Mouse (Mus musculus): Measurements from ENCODE around the gene Ftsj3. TPM values are rescaled to one million over a fixed set of nuclear protein-coding genes. Genes with fewer than 3 reads are reported as not detected.

Gene Ftsj3
- polyA plus RNA-seq, 1 experiment from 2014 or later, result 37.4 TPM

- peak within 1 kb of the TSS; percentile 24 for H3K4me3 ChIP-seq
- WGBS, result 9% methylated on average over 25 of the region's 25 CpGs
- peak; percentile 62 for ATAC-seq (ENCODE audit: low FRiP score)
- no peaks in the 10 kb centered on the region for H3K27me3 ChIP-seq
- peak within 1 kb of the TSS; percentile 49; the same call in 1 of the 2 replicates for H3K9ac ChIP-seq
- H3K4me1 ChIP-seq (replicated peaks), result peaks cover 23% of the 10 kb centered on the region
- H3K27ac ChIP-seq, result no peak within 1 kb of the TSS
- H3K9me3 ChIP-seq, result no peaks in the 10 kb centered on the region
- H3K36me3 ChIP-seq, result no peaks in the 10 kb centered on the region
- peak within 1 kb of the TSS; percentile 48 for H3K4me2 ChIP-seq
Observed at GRCm38 (mm10) chr11:106276454-106276853, 20.6 kb upstream of the Ftsj3 start, which contains the start of gene Tcam1. Gene Tcam1 (plus strand): TSS chr11:106276672.

GRCm38 (mm10) chr11:106274971-106275411, 19.1 kb upstream of the Ftsj3 start:
- Histone ChIP-seq H3K27ac (no peak overlapping the region), H3K27me3 (no peaks in the 10 kb centered on the region), H3K4me1 (replicated peaks) (peaks cover 38% of the 10 kb centered on the region), H3K4me3 (no peak overlapping the region), H3K9me3 (no peaks in the 10 kb centered on the region), H3K4me2 (no peak overlapping the region), H3K9ac (no peak overlapping the region), H3K36me3 (no peaks in the 10 kb centered on the region)
- 88% methylated on average over 7 of the region's 7 CpGs for WGBS
- no peak for ATAC-seq (ENCODE audit: low FRiP score)

GRCm38 (mm10) chr11:106274374-106274773, 18.5 kb upstream of the Ftsj3 start:
- Histone ChIP-seq H3K9ac (no peak overlapping the region), H3K4me1 (replicated peaks) (peaks cover 41% of the 10 kb centered on the region), H3K27me3 (no peaks in the 10 kb centered on the region), H3K27ac (no peak overlapping the region), H3K4me3 (no peak overlapping the region), H3K4me2 (no peak overlapping the region), H3K36me3 (no peaks in the 10 kb centered on the region), H3K9me3 (no peaks in the 10 kb centered on the region)
- no peak for ATAC-seq (ENCODE audit: low FRiP score)
- WGBS, result 81% methylated on average over 1 of the region's 1 CpGs

- ATAC-seq (ENCODE audit: low FRiP score), result no peak
- 94% methylated on average over 6 of the region's 6 CpGs for WGBS
- H3K4me3 ChIP-seq, result peak overlapping the region; percentile 98; the same call in 1 of the 2 replicates
Observed at GRCm38 (mm10) chr11:106273811-106274210, 17.9 kb upstream of the Ftsj3 start.

GRCm38 (mm10) chr11:106273311-106273684, 17.4 kb upstream of the Ftsj3 start:
- 17% methylated on average over 16 of the region's 16 CpGs for WGBS
- Histone ChIP-seq H3K4me3 (peak overlapping the region; percentile 98), H3K4me2 (peak overlapping the region; percentile 83), H3K9me3 (no peaks in the 10 kb centered on the region), H3K4me1 (replicated peaks) (peaks cover 52% of the 10 kb centered on the region), H3K9ac (peak overlapping the region; percentile 97), H3K27me3 (no peaks in the 10 kb centered on the region), H3K36me3 (no peaks in the 10 kb centered on the region), H3K27ac (peak overlapping the region; percentile 93)
- peak; percentile 33 for ATAC-seq (ENCODE audit: low FRiP score)

More at GRCm38 (mm10) chr11:106273811-106274210, 17.9 kb upstream of the Ftsj3 start:
- Histone ChIP-seq H3K4me1 (replicated peaks) (peaks cover 46% of the 10 kb centered on the region), H3K9me3 (no peaks in the 10 kb centered on the region), H3K9ac (no peak overlapping the region), H3K36me3 (no peaks in the 10 kb centered on the region), H3K27ac (no peak overlapping the region), H3K27me3 (no peaks in the 10 kb centered on the region), H3K4me2 (peak overlapping the region; percentile 83; the same call in 1 of the 2 replicates)

- Histone ChIP-seq H3K4me3 (peak within 1 kb of the TSS; percentile 98), H3K9ac (peak within 1 kb of the TSS; percentile 97), H3K36me3 (no peaks in the 10 kb centered on the region), H3K27me3 (no peaks in the 10 kb centered on the region), H3K27ac (peak within 1 kb of the TSS; percentile 93), H3K4me2 (peak within 1 kb of the TSS; percentile 83), H3K9me3 (no peaks in the 10 kb centered on the region), H3K4me1 (replicated peaks) (peaks cover 57% of the 10 kb centered on the region)
- WGBS, result under 1% methylated on average over 71 of the region's 72 CpGs
- peak; percentile 93 for ATAC-seq (ENCODE audit: low FRiP score)
Observed at GRCm38 (mm10) chr11:106272644-106273310, 16.9 kb upstream of the Ftsj3 start, which contains the start of gene Smarcd2. Gene Smarcd2 (minus strand): TSS chr11:106272972.

GRCm38 (mm10) chr11:106271794-106272643, 16.1 kb upstream of the Ftsj3 start:
- Histone ChIP-seq H3K4me2 (peak overlapping the region; percentile 83), H3K4me3 (peak overlapping the region; percentile 98), H3K36me3 (peaks cover 4% of the 10 kb centered on the region), H3K4me1 (replicated peaks) (peaks cover 64% of the 10 kb centered on the region), H3K27ac (peak overlapping the region; percentile 93), H3K27me3 (no peaks in the 10 kb centered on the region), H3K9ac (peak overlapping the region; percentile 97), H3K9me3 (no peaks in the 10 kb centered on the region)
- WGBS, result 3% methylated on average over 28 of the region's 41 CpGs
- ATAC-seq (ENCODE audit: low FRiP score), result peak; percentile 39

- H3K9me3 ChIP-seq, result no peaks in the 10 kb centered on the region
- H3K4me1 ChIP-seq (replicated peaks), result peaks cover 67% of the 10 kb centered on the region
- H3K9ac ChIP-seq, result peak overlapping the region; percentile 97
- H3K4me2 ChIP-seq, result peak overlapping the region; percentile 83
- peak overlapping the region; percentile 98 for H3K4me3 ChIP-seq
- ATAC-seq (ENCODE audit: low FRiP score), result no peak
- H3K27me3 ChIP-seq, result no peaks in the 10 kb centered on the region
- peaks cover 11% of the 10 kb centered on the region for H3K36me3 ChIP-seq
- peak overlapping the region; percentile 93 for H3K27ac ChIP-seq
- 46% methylated on average over 5 of the region's 5 CpGs for WGBS
Observed at GRCm38 (mm10) chr11:106271131-106271793, 15.4 kb upstream of the Ftsj3 start.

GRCm38 (mm10) chr11:106269060-106269431, 13.2 kb upstream of the Ftsj3 start:
- 30% methylated on average over 3 of the region's 3 CpGs for WGBS
- Histone ChIP-seq H3K4me3 (peak overlapping the region; percentile 7), H3K36me3 (peaks cover 33% of the 10 kb centered on the region), H3K27me3 (no peaks in the 10 kb centered on the region), H3K4me1 (replicated peaks) (peaks cover 61% of the 10 kb centered on the region), H3K9ac (peak overlapping the region; percentile 65), H3K27ac (peak overlapping the region; percentile 90), H3K4me2 (peak overlapping the region; percentile 37), H3K9me3 (no peaks in the 10 kb centered on the region)
- ATAC-seq (ENCODE audit: low FRiP score), result no peak

GRCm38 (mm10) chr11:106268326-106269059, 12.6 kb upstream of the Ftsj3 start:
- Histone ChIP-seq H3K4me3 (peak overlapping the region; percentile 7), H3K9me3 (no peaks in the 10 kb centered on the region), H3K4me1 (replicated peaks) (peaks cover 57% of the 10 kb centered on the region), H3K4me2 (peak overlapping the region; percentile 37), H3K27me3 (no peaks in the 10 kb centered on the region), H3K9ac (peak overlapping the region; percentile 65), H3K27ac (peak overlapping the region; percentile 90), H3K36me3 (peaks cover 39% of the 10 kb centered on the region)
- no peak for ATAC-seq (ENCODE audit: low FRiP score)
- WGBS, result 46% methylated on average over 8 of the region's 8 CpGs

GRCm38 (mm10) chr11:106267871-106268270, 12.0 kb upstream of the Ftsj3 start:
- WGBS, result 48% methylated on average over 5 of the region's 5 CpGs

More at GRCm38 (mm10) chr11:106267871-106268270, 12.0 kb upstream of the Ftsj3 start:
- Histone ChIP-seq H3K4me3 (no peak overlapping the region; the same call in 1 of the 2 replicates), H3K4me2 (peak overlapping the region; percentile 37), H3K27ac (peak overlapping the region; percentile 90), H3K9ac (peak overlapping the region; percentile 65; the same call in 1 of the 2 replicates), H3K9me3 (no peaks in the 10 kb centered on the region), H3K27me3 (no peaks in the 10 kb centered on the region), H3K36me3 (peaks cover 45% of the 10 kb centered on the region), H3K4me1 (replicated peaks) (peaks cover 52% of the 10 kb centered on the region)
- no peak for ATAC-seq (ENCODE audit: low FRiP score)
